Mouse (Mus musculus) hindbrain, embryonic 15.5 days (tissue): ENCODE measurements around the gene Ckap4. TPM values are rescaled to one million over a fixed set of nuclear protein-coding genes. Genes with fewer than 3 reads are reported as not detected.

ENCODE experiments used
- ATAC-seq: fragments of 200-750 bp; cut with Nextera tagmentation; 2 replicates; pipeline ENCODE4 v1.8.0; 2017; ENCODE audit warnings: low read depth, moderate number of reproducible peaks, moderate TSS enrichment; ENCODE audit not compliant: low FRiP score
- H3K27ac ChIP-seq: fragments of 300-500 bp; sonication (generic); replicated peaks from 2 replicates; pipeline ENCODE4 v1.5.1; 2015; ENCODE audit warnings: mild to moderate bottlenecking, inconsistent platforms
- H3K27me3 ChIP-seq: fragments of 300-500 bp; sonication (generic); 2 replicates; pipeline ENCODE4 v1.6.1; 2015; ENCODE audit warnings: control low read depth, inconsistent platforms
- H3K36me3 ChIP-seq: fragments of 300-500 bp; sonication (generic); 2 replicates; pipeline ENCODE4 v1.6.1; 2015; ENCODE audit warnings: control low read depth, inconsistent platforms
- H3K4me1 ChIP-seq: fragments of 300-500 bp; sonication (generic); replicated peaks from 2 replicates; pipeline ENCODE4 v1.6.1; 2015; ENCODE audit warnings: control low read depth, inconsistent platforms
- H3K4me2 ChIP-seq: fragments of 300-500 bp; sonication (generic); 2 replicates; pipeline ENCODE4 v1.6.1; 2015; ENCODE audit warnings: moderate library complexity, mild to moderate bottlenecking, inconsistent platforms
- H3K4me3 ChIP-seq: fragments of 300-500 bp; sonication (generic); 2 replicates; pipeline ENCODE4 v1.5.1; 2015; ENCODE audit warnings: mild to moderate bottlenecking, inconsistent platforms
- H3K9ac ChIP-seq: fragments of 300-500 bp; sonication (generic); 2 replicates; pipeline ENCODE4 v1.6.1; 2015; ENCODE audit warnings: inconsistent platforms
- H3K9me3 ChIP-seq: fragments of 300-500 bp; sonication (generic); 2 replicates; pipeline ENCODE4 v1.6.1; 2016; ENCODE audit warnings: control low read depth, inconsistent platforms
- WGBS: fragments of 180-500 bp; shearing (Covaris S2); methylation state at CpG from one replicate; pipeline ENCODE4 v1.1.7; 2015; 5-methylcytosine and 5-hydroxymethylcytosine counted together
- polyA plus RNA-seq: library from polyadenylated mRNA; unstranded; fragments of >200 nt; fragmentation: Nextera tagmentation; extraction: Ambion mirVana; gene quantifications from 2 replicates; pipeline ENCODE4 v1.2.1, GENCODE M21; 2015

Ckap4 gene
- polyA plus RNA-seq, 1 experiment from 2014 or later, result 59.2 TPM

GRCm38 (mm10) chr10:84542802-84543658 lies 9.2 kb upstream of the Ckap4 start:
- H3K4me3 ChIP-seq, result no peak overlapping the region
- no peaks in the 10 kb centered on the region for H3K36me3 ChIP-seq
- 81% methylated on average over 11 of the region's 11 CpGs for WGBS
- no peaks in the 10 kb centered on the region for H3K9me3 ChIP-seq
- H3K27ac ChIP-seq, result no peak overlapping the region
- H3K4me2 ChIP-seq, result no peak overlapping the region
- ATAC-seq, result no peak
- H3K27me3 ChIP-seq, result no peaks in the 10 kb centered on the region
- no peak overlapping the region for H3K9ac ChIP-seq
- no peaks in the 10 kb centered on the region for H3K4me1 ChIP-seq

DNA sequence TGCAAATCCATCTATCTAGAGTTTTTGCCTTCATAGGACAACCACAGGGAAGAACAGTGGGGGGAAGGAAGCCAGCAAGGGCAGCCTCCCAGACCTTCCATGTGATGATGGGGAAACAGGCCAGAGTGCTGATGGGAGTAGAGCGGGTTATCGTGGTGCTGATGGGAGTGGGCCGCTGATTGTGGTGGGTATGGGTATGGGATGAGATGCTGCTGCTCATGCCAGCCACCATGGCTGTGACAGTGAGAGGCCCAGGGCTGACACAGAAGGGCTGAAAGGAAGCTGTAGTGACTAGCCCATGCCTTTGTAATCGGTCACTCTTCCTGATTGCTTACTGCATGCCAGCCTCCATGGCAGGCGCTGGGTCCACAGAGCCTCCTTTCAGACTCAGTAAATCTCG lies 5.8 kb upstream of the Ckap4 start:
- Histone ChIP-seq H3K9ac (no peak overlapping the region), H3K27ac (no peak overlapping the region), H3K27me3 (no peaks in the 10 kb centered on the region), H3K9me3 (no peaks in the 10 kb centered on the region), H3K36me3 (no peaks in the 10 kb centered on the region), H3K4me3 (no peak overlapping the region), H3K4me1 (no peaks in the 10 kb centered on the region), H3K4me2 (no peak overlapping the region)
- WGBS, result 86% methylated on average over 6 of the region's 6 CpGs
- ATAC-seq, result no peak

DNA sequence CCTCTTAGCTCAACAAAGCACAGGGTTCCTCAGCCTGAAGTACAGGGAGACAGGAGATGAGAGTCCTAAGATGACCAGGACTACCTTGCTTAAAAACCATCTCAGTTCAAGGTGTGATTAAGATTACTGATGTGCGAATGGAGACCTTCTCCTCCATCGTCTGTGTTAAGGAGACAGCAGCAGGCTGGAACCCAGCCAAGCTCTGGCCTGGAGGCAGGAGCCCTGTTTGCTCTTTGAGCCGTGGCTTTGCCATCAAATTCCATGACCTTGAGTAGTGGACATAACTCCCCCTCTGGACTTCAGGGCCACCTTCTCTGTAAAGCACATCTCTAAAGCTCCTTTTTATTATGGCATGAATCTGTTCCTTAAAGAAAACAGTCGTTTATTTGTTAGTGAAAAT lies 2.0 kb upstream of the Ckap4 start:
- H3K27ac ChIP-seq, result no peak overlapping the region
- H3K4me2 ChIP-seq, result no peak overlapping the region
- ATAC-seq, result no peak
- WGBS, result 54% methylated on average over 4 of the region's 4 CpGs
- peaks cover 20% of the 10 kb centered on the region for H3K4me1 ChIP-seq
- H3K9ac ChIP-seq, result no peak overlapping the region
- H3K36me3 ChIP-seq, result no peaks in the 10 kb centered on the region
- no peak overlapping the region for H3K4me3 ChIP-seq
- no peaks in the 10 kb centered on the region for H3K27me3 ChIP-seq
- H3K9me3 ChIP-seq, result no peaks in the 10 kb centered on the region

- Histone ChIP-seq H3K36me3 (no peaks in the 10 kb centered on the region), H3K4me3 (no peak overlapping the region), H3K4me1 (peaks cover 24% of the 10 kb centered on the region), H3K27me3 (no peaks in the 10 kb centered on the region), H3K27ac (no peak overlapping the region), H3K9me3 (no peaks in the 10 kb centered on the region), H3K4me2 (no peak overlapping the region), H3K9ac (no peak overlapping the region)
- WGBS, result 71% methylated on average over 5 of the region's 5 CpGs
- ATAC-seq, result no peak
Measured at GRCm38 (mm10) chr10:84535458-84535857, 1.6 kb upstream of the Ckap4 start.

DNA sequence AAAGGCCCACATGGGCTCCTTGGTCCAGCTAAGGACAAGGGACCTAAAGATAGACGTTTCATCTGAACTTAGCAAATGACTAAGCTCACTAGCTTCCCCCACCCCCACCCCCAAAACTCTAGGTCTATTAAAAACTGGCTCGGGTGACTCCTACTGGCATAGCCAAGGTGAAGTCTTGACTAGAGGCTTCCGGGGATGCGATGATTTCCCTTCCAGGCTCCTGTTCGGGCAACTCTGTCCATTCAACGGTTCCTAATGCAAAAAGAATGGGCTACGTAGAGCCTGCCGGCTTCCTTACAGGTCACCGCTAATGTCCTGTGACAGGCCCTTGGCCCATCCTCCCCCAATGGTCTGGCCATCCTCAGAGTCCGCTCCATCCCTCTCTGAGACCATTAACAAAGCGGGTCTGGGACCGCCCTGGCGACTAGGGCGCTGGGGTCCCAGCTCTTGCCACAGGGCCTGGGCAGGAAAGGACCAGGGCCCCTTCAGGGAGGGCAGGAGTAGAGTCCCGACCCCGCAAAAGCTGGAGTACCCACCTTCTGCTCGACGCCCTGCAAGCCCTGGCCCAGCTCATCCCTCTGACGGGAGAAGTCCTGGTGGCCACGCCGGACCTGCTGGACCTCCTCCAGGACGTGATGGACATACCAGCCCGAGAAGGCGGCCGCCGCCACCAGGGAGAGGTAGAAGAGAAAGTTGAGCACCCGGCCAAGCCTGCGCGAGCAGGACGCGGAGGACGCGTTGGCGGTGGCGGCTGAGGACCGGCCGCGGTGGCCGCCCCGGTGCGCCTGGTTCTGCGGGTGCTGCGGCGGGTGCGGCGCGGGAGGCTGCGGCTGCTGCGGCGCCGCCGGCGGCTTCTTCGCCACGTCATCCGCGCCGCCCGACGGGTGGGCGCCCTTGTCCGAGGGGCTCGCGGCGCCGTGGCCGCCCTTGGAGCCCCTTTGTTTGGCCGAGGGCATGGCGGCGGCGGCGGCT lies 665 bp downstream of the Ckap4 start:
- WGBS, result under 1% methylated on average over 61 of the region's 72 CpGs

DNA sequence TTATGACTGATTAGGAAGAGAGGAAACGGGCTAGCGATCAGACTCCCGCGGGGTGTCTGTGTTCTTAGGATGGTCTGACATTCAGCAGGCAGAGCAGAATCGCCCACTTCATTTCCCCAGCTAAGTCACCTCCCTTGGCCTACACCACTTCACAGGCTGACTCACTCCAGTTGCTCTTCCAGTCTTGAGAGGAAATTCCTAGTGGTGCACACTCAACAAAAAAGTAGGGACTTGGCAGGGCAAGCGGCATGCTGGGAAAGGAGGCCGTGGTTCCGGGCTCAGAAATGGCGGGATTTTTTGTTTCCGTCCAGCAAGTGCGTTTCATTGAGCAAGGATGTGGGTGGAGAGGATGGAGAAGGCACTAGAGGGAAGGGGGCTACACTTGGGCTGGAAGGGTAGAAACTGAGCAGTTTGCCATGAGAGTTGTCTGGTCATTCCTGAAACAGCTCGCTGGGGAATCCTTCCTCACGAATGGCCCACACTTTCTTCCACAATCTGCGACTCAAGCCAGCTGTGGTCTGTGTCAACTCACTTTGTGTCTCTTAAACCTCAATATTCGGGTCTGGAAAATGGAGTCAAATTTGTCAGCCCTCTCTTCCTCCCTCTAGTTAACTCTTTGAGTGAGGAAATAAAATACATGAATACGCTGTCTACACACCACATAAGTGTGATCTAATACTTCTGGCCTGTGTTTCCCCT lies 1.5 kb downstream of the Ckap4 start:
- H3K4me1 ChIP-seq, result peaks cover 39% of the 10 kb centered on the region
- H3K9ac ChIP-seq, result peak overlapping the region; percentile 74
- ATAC-seq, result no peak
- peak overlapping the region; percentile 67 for H3K4me3 ChIP-seq
- H3K27ac ChIP-seq, result 0 out of 2 replicates have a peak overlapping the region, but pooled peaks have one; percentile 88
- no peaks in the 10 kb centered on the region for H3K27me3 ChIP-seq
- no peaks in the 10 kb centered on the region for H3K9me3 ChIP-seq
- 62% methylated on average over 16 of the region's 16 CpGs for WGBS
- H3K4me2 ChIP-seq, result peak overlapping the region; percentile 64
- peaks cover 12% of the 10 kb centered on the region; the same call in 1 of the 2 replicates for H3K36me3 ChIP-seq

More for the DNA sequence above, 665 bp downstream of the Ckap4 start:
- H3K9me3 ChIP-seq, result no peaks in the 10 kb centered on the region
- H3K36me3 ChIP-seq, result peaks cover 3% of the 10 kb centered on the region; the same call in 1 of the 2 replicates
- peak overlapping the region; percentile 64 for H3K4me2 ChIP-seq
- H3K27me3 ChIP-seq, result no peaks in the 10 kb centered on the region
- peaks cover 39% of the 10 kb centered on the region for H3K4me1 ChIP-seq
- H3K4me3 ChIP-seq, result peak overlapping the region; percentile 67
- peak; percentile 51 for ATAC-seq
- H3K27ac ChIP-seq, result peak overlapping the region; percentile 88
- H3K9ac ChIP-seq, result peak overlapping the region; percentile 74

- H3K9me3 ChIP-seq, result no peaks in the 10 kb centered on the region
- peak overlapping the region; percentile 67; the same call in 1 of the 2 replicates for H3K4me3 ChIP-seq
- peaks cover 40% of the 10 kb centered on the region for H3K4me1 ChIP-seq
- ATAC-seq, result no peak
- H3K27ac ChIP-seq, result 0 out of 2 replicates have a peak overlapping the region, but pooled peaks have one; percentile 9
- peaks cover 14% of the 10 kb centered on the region for H3K36me3 ChIP-seq
- no peaks in the 10 kb centered on the region for H3K27me3 ChIP-seq
- peak overlapping the region; percentile 64 for H3K4me2 ChIP-seq
- no peak overlapping the region for H3K9ac ChIP-seq
- whole genome bisulfite sequencing, result 79% methylated on average over 4 of the region's 4 CpGs
Measured at GRCm38 (mm10) chr10:84531576-84531975, 2.3 kb downstream of the Ckap4 start.

DNA sequence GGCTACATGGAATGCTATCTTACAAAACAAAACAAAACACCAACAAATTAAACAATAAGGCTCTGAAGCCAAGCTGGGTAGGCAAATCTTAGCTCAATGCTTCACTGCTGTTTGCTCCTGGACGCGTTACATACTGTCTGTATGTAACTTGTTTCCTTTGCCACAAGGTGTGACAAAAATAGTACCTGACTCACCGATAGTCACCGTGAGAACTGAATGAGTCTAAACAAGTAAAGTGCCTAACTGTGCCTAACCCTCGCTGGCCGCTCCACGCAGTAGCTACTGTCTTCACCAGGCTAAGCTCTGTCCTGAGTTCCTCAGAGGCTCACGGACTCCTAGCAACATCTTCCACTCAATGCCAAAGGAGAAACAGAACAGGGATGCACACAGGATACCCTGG lies 3.5 kb downstream of the Ckap4 start:
- no peak overlapping the region for H3K9ac ChIP-seq
- peaks cover 21% of the 10 kb centered on the region for H3K36me3 ChIP-seq
- no peaks in the 10 kb centered on the region for H3K27me3 ChIP-seq
- no peak overlapping the region for H3K4me3 ChIP-seq
- ATAC-seq, result no peak
- H3K4me2 ChIP-seq, result peak overlapping the region; percentile 64
- WGBS, result 86% methylated on average over 8 of the region's 8 CpGs
- no peaks in the 10 kb centered on the region for H3K9me3 ChIP-seq
- H3K4me1 ChIP-seq, result peaks cover 42% of the 10 kb centered on the region
- H3K27ac ChIP-seq, result no peak overlapping the region

GRCm38 (mm10) chr10:84527631-84528030 lies 6.2 kb downstream of the Ckap4 start:
- 83% methylated on average over 12 of the region's 12 CpGs for WGBS
- Histone ChIP-seq H3K4me2 (no peak overlapping the region), H3K36me3 (peaks cover 24% of the 10 kb centered on the region), H3K27me3 (no peaks in the 10 kb centered on the region), H3K9ac (no peak overlapping the region), H3K4me3 (no peak overlapping the region), H3K4me1 (peaks cover 40% of the 10 kb centered on the region), H3K27ac (no peak overlapping the region), H3K9me3 (no peaks in the 10 kb centered on the region)
- ATAC-seq, result no peak

DNA sequence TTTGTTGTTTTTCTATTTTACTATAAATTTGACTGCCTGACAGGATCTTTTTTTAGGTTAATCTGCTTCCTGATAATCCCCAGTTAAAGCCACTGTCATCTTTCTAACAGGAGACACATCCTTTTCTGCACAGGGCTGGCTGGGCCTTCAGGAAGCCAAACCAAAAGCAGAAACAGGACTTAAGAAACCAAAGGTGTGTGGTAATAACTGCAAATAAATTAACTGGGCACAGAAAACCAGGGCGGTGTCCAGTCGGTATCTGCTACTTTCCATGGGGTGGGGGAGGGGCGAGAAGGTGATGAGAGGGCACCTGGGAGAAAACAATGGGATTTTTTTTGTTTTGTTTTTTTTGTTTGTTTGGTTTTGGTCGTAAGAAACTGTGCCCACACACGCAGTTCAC lies 6.8 kb downstream of the Ckap4 start:
- Histone ChIP-seq H3K27ac (no peak overlapping the region), H3K4me2 (no peak overlapping the region), H3K4me1 (peaks cover 35% of the 10 kb centered on the region), H3K9ac (no peak overlapping the region), H3K9me3 (no peaks in the 10 kb centered on the region), H3K27me3 (no peaks in the 10 kb centered on the region), H3K36me3 (peaks cover 24% of the 10 kb centered on the region), H3K4me3 (no peak overlapping the region)
- 79% methylated on average over 5 of the region's 5 CpGs for WGBS
- ATAC-seq, result no peak

- Histone ChIP-seq H3K27me3 (no peaks in the 10 kb centered on the region), H3K27ac (no peak overlapping the region), H3K36me3 (peaks cover 24% of the 10 kb centered on the region), H3K9me3 (no peaks in the 10 kb centered on the region), H3K4me3 (no peak overlapping the region), H3K4me1 (peaks cover 29% of the 10 kb centered on the region), H3K4me2 (no peak overlapping the region), H3K9ac (no peak overlapping the region)
- ATAC-seq, result no peak
- WGBS, result 33% methylated on average over 10 of the region's 10 CpGs
Measured at GRCm38 (mm10) chr10:84526488-84526887, 7.4 kb downstream of the Ckap4 start.
